Mouse (Mus musculus): ENCODE data around the gene 2410015M20Rik. TPM values are rescaled to one million over a fixed set of nuclear protein-coding genes. Genes with fewer than 3 reads are reported as not detected.
A peak's percentile ranks its signal among the peaks of the same experiment; 100 is the strongest.

The 2410015M20Rik gene
- polyA plus RNA-seq, 1 experiment from 2014 or later: 224 TPM

DNA sequence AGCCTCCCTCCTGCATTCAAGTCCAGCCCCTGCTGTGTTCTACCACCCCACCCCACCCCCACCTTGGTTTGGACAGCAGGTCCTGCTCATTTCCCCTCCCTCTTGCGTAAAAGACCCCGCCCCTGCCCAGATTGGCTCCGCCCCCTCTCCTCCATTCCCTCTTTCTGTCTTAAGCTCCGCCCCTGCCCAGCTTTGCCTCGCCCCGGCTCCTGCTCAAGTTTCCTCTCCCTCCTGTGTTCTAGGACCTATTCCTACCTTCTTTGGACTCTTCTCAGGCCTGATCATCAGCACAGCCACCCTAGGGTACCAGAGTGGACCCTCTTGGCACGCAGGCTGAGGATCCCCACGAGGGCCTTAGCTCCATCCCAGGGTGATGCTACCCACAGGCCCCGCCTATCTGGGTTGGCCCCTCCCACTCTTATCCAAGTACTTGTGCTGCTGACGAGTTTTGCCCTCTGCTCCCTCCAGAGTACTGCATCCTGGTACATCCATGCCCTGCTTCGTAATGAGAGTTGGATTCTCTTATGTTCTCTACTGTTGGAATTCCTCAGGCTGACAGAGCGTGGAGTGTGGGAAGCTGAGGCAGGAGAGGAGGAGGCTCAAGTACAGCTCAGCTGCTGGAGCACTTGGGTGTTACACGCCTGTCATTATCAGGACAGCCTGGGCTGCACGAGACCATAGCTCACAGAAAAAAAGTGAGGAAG, 2.4 kb upstream of the 2410015M20Rik start:
- no peak overlapping the region for H3K4me3 ChIP-seq
- peaks cover 40% of the 10 kb centered on the region for H3K36me3 ChIP-seq (ENCODE audit: poor library complexity, severe bottlenecking)
- peaks cover 35% of the 10 kb centered on the region for H3K4me1 ChIP-seq
- no peaks in the 10 kb centered on the region for H3K9me3 ChIP-seq (replicated peaks)
- no peaks in the 10 kb centered on the region for H3K27me3 ChIP-seq
- no peak overlapping the region for H3K4me2 ChIP-seq
- ATAC-seq: no peak
- no peak overlapping the region for H3K27ac ChIP-seq
- WGBS: 15% methylated on average over 13 of the region's 14 CpGs
- H3K9ac ChIP-seq: no peak overlapping the region

DNA sequence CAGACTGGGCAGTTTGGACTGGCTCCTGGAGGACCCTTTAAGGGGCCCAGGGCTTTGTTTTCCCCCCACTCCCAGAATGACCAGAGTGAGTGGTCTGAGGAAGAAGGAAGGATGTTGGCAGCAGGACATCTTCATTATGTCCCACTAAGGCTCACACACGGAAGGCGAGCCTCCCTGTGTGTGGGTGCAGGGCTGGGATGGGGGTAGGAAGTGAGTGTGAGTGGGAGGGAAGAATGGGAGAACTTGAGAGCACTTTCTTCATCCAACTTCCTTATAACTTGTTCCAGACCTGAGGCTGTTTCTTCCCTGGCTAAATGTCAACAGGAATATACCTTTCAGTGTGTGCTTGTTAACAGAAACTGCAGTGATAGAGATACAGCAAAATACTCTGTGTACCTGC, 1.8 kb upstream of the 2410015M20Rik start:
- Histone ChIP-seq H3K36me3 (ENCODE audit: poor library complexity, severe bottlenecking) (peaks cover 40% of the 10 kb centered on the region), H3K27ac (no peak overlapping the region), H3K9me3 (replicated peaks) (no peaks in the 10 kb centered on the region), H3K4me1 (peaks cover 35% of the 10 kb centered on the region), H3K9ac (no peak overlapping the region), H3K27me3 (no peaks in the 10 kb centered on the region), H3K4me3 (no peak overlapping the region), H3K4me2 (no peak overlapping the region)
- no peak for ATAC-seq
- WGBS: 55% methylated on average over 2 of the region's 2 CpGs

DNA sequence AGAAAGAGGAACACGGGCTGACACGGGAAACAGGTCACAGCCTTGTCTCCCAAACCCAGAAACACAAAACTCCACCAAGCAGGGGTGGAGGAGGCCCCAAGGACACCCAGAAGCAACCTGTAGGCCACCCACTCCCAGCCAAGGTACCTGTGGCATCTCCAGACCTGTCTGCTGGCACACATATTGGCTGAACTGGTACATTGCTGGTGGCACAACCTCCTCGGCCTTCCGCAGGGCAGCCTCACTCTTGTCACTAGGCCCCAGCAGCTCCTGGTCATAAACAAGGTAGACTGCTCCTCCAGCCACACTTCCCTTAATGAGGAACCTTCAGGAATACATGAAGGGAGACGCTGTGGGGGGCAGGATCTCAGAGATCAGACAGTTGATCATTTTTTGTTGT, 872 bp downstream of the 2410015M20Rik start:
- 64% methylated on average over 5 of the region's 5 CpGs for WGBS
- peaks cover 44% of the 10 kb centered on the region for H3K36me3 ChIP-seq (ENCODE audit: poor library complexity, severe bottlenecking)
- H3K4me3 ChIP-seq: peak overlapping the region; percentile 60
- H3K9me3 ChIP-seq (replicated peaks): no peaks in the 10 kb centered on the region
- no peak for ATAC-seq
- no peaks in the 10 kb centered on the region for H3K27me3 ChIP-seq
- peak overlapping the region; percentile 83 for H3K4me2 ChIP-seq
- no peak overlapping the region for H3K27ac ChIP-seq
- peaks cover 23% of the 10 kb centered on the region for H3K4me1 ChIP-seq
- peak overlapping the region; percentile 77 for H3K9ac ChIP-seq

DNA sequence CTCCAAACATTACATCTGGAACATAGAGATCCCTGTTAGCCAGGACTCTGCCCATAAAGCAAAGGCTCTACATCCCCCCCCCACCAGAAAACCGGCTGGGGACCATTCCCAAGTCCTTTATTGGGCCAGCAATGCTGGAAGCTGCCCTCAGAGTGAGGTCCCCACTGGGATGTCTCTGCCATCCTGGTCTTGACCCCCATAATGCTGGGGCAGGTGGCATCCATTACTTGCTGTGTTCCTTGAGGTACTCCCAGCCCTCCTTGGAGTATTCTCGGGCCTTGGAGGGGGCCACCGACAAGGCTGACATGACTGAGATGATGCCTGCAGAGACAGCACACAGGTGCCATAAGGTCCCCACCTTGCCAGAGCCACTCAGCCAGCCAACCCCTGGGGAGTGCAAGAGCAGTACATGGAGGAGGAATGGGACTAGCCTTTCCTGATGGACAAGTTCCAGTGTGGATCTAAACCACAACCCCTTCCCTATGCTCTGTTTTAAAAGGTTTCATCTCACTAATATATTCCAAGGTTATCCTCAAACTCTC, 2.0 kb downstream of the 2410015M20Rik start:
- 73% methylated on average over 3 of the region's 3 CpGs for WGBS
- Histone ChIP-seq H3K9me3 (replicated peaks) (no peaks in the 10 kb centered on the region), H3K9ac (no peak overlapping the region), H3K4me2 (no peak overlapping the region), H3K36me3 (ENCODE audit: poor library complexity, severe bottlenecking) (peaks cover 55% of the 10 kb centered on the region), H3K4me3 (no peak overlapping the region), H3K27me3 (no peaks in the 10 kb centered on the region), H3K4me1 (peaks cover 23% of the 10 kb centered on the region), H3K27ac (no peak overlapping the region)
- ATAC-seq: no peak

DNA sequence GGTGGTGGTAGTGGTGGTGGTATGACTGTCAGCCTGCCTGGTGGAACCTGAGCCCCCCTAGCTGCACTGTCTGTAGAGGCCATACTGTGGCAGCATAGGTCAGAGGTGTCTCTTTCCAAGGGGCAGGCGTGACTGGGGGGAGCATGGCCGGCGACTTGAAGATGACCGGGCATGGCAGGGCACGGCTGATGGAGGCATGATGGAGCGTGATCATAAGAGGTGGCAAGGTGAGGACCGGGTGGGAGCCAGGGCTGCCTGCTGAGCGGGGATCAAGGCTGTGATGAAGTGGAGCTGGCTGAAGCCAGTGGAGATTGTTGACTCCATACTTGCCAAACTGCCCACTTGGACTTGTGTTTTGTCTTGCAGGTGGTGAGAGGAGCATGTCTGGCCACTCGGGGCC, 4.1 kb downstream of the 2410015M20Rik start:
- no peaks in the 10 kb centered on the region for H3K27me3 ChIP-seq
- no peaks in the 10 kb centered on the region for H3K9me3 ChIP-seq (replicated peaks)
- peaks cover 77% of the 10 kb centered on the region for H3K36me3 ChIP-seq (ENCODE audit: poor library complexity, severe bottlenecking)
- ATAC-seq: no peak
- 90% methylated on average over 9 of the region's 9 CpGs for WGBS
- no peak overlapping the region for H3K4me2 ChIP-seq
- H3K9ac ChIP-seq: no peak overlapping the region
- no peak overlapping the region for H3K27ac ChIP-seq
- no peak overlapping the region for H3K4me3 ChIP-seq
- peaks cover 17% of the 10 kb centered on the region for H3K4me1 ChIP-seq

DNA sequence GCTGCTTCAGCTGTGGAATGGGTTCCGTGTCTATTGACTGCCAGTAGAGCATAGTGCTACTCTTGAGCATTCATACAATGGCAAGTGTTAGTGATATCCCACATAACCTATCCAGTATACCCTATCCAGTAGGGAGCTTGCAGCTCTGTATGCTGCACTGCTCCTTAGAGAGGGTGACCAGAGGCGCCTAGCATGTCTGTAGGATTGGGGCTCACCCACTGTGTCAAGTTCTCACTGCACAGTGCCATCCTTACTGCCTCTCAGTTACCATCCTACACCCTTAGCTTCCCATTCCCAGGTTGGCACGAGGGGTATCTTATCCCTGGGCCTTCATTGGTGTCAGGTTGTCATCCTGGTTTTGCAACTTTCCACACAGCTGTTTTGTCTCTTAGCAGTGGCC, 5.1 kb downstream of the 2410015M20Rik start:
- Histone ChIP-seq H3K36me3 (ENCODE audit: poor library complexity, severe bottlenecking) (peaks cover 87% of the 10 kb centered on the region), H3K4me1 (peaks cover 11% of the 10 kb centered on the region), H3K4me3 (no peak overlapping the region), H3K27me3 (no peaks in the 10 kb centered on the region), H3K9me3 (replicated peaks) (no peaks in the 10 kb centered on the region), H3K27ac (no peak overlapping the region), H3K9ac (no peak overlapping the region), H3K4me2 (no peak overlapping the region)
- no peak for ATAC-seq
- WGBS: 95% methylated on average over 3 of the region's 3 CpGs

DNA sequence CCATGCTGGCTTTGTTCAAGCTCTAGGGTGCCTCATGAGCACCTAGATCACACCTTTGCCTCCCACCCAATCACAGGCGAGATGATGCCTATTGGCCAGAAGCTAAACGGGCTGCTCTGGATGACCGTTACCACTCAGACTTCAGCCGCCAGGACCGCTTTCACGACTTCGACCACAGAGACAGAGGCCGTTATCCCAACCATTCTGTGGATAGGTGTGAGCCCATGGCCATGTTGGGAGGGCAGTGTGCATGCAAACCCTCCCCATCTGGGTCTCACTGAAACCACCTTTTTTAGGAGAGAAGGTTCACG, 5.5 kb downstream of the 2410015M20Rik start:
- 89% methylated on average over 9 of the region's 9 CpGs for WGBS
- H3K9me3 ChIP-seq (replicated peaks): no peaks in the 10 kb centered on the region
- H3K27me3 ChIP-seq: no peaks in the 10 kb centered on the region
- H3K36me3 ChIP-seq (ENCODE audit: poor library complexity, severe bottlenecking): peaks cover 91% of the 10 kb centered on the region
- H3K4me3 ChIP-seq: no peak overlapping the region
- H3K4me1 ChIP-seq: peaks cover 9% of the 10 kb centered on the region
- no peak overlapping the region for H3K27ac ChIP-seq
- ATAC-seq: no peak
- H3K4me2 ChIP-seq: no peak overlapping the region
- H3K9ac ChIP-seq: no peak overlapping the region

DNA sequence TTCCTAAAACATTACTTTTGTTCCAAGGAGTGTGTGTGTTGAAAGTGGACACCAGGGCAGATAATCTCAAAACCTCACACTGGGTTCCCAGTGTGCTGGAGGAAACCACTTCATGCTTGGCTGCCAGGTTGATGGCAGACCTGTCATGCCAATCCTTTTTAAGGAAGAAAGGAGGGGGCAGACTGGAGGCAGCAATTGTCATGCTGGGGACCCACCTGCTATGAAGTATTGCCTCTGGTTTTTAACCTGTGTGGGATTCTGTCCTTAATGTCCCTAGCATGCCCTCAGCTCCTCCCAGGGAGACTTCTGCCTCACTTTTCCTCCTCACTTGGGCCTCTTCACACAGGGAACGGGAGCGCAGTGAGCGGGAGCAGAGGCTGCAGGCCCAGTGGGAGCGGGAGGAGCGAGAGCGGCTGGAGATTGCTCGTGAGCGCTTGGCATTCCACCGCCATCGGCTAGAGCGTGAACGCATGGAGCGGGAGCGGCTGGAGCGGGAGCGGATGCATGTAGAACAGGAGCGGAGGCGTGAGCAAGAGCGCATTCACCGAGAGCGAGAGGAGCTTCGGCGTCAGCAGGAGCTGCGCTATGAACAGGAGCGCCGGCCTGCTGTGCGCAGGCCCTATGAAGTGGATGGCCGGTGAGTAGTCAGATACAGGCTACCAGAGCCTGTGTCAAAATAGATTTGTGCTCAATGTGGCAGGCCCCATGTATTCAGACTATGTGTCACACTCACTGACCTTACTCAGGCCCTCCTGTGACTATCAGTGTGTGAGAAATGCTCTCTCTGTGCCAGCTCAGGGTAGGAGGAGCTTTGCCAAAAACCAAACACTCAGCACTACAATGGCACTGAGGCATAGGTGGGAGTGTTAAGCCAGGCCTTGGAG, 6.1 kb downstream of the 2410015M20Rik start:
- Histone ChIP-seq H3K9me3 (replicated peaks) (no peaks in the 10 kb centered on the region), H3K9ac (no peak overlapping the region), H3K27me3 (no peaks in the 10 kb centered on the region), H3K27ac (no peak overlapping the region), H3K4me2 (no peak overlapping the region), H3K4me1 (peaks cover 3% of the 10 kb centered on the region), H3K4me3 (no peak overlapping the region), H3K36me3 (ENCODE audit: poor library complexity, severe bottlenecking) (peaks cover 91% of the 10 kb centered on the region)
- WGBS: 94% methylated on average over 28 of the region's 28 CpGs
- ATAC-seq: no peak

DNA sequence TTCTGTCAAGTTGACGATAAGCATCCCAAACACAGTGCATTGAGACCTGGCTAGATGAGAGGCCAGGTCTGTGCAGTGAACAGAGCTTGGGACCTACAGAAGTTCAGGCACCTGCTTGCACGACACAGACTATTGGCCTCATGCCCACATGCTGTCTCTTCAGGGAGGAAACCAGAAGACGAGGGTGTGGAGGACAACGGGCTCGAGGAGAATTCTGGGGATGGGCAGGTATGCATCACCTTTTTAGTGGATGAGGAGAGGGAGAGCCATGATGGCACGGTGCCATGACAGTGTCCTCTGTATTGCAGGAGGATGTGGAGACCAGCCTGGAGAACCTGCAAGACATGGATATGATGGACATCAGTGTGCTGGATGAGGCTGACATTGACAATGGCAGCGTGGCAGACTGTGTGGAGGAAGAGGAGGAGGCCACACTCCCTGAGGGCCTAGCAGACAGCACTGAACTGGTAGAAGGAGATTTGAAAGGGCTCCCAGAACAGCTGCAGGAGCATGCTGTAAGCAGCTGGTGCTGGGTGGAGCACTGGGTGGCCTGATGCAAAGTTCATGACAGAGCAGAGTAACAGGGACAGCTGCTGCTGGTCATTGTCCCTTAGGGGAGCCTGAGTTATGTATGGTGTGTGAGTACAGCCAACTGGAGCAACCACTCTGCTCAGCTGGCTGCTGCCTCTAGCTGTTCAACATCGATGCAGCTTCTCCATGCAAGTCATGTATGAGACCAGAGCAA, 15.9 kb downstream of the 2410015M20Rik start:
- Histone ChIP-seq H3K4me1 (peaks cover 13% of the 10 kb centered on the region), H3K4me3 (no peak overlapping the region), H3K4me2 (no peak overlapping the region), H3K27ac (no peak overlapping the region), H3K36me3 (ENCODE audit: poor library complexity, severe bottlenecking) (peaks cover 96% of the 10 kb centered on the region), H3K27me3 (no peaks in the 10 kb centered on the region), H3K9me3 (replicated peaks) (no peaks in the 10 kb centered on the region), H3K9ac (no peak overlapping the region)
- 90% methylated on average over 8 of the region's 8 CpGs for WGBS
- no peak for ATAC-seq

DNA sequence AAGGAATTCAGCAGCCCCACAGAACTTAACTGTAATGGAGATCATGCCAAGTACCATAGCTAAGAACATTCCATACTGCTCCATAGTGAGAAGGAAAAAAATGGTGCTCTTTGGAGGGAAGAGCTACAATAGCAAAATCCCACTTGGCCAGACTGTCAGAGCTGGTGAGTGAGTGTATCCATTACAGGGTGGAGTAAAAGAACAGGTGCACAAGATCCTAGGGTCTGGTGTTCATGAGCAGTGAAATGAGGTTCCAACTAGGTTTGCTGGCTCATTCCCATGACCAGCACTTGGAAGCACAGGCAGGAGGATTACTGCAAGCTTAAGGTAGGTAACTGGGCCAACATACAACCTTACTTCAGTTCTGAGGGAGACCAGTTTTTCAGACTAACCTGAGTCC, 17.0 kb downstream of the 2410015M20Rik start:
- Histone ChIP-seq H3K4me2 (no peak overlapping the region), H3K27me3 (no peaks in the 10 kb centered on the region), H3K4me1 (peaks cover 24% of the 10 kb centered on the region), H3K9ac (no peak overlapping the region), H3K4me3 (no peak overlapping the region), H3K27ac (no peak overlapping the region), H3K36me3 (ENCODE audit: poor library complexity, severe bottlenecking) (peaks cover 100% of the 10 kb centered on the region), H3K9me3 (replicated peaks) (no peaks in the 10 kb centered on the region)
- no peak for ATAC-seq

DNA sequence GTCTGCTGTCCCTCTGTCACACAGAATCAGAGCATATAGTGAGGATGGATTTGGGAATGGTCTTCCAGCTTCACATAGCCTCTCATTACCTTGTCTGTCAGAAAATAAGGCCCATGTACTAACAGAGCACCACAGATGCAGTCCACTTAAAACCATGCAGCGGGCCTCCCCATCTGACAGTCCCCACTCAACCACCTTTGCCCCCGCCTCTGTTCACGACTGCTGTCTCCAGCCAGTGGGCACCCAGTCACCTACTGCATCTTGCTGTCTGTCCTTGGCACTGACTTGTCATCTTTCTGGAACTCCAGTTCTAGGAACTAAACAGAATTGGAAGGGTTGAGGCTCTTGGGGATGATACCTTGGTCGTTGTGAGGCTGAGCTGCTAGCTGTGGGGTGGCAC, 20.6 kb downstream of the 2410015M20Rik start:
- no peak overlapping the region for H3K27ac ChIP-seq
- H3K4me1 ChIP-seq: peaks cover 43% of the 10 kb centered on the region
- no peak overlapping the region for H3K9ac ChIP-seq
- no peaks in the 10 kb centered on the region for H3K9me3 ChIP-seq (replicated peaks)
- no peak overlapping the region for H3K4me3 ChIP-seq
- no peak overlapping the region for H3K4me2 ChIP-seq
- H3K27me3 ChIP-seq: no peaks in the 10 kb centered on the region
- H3K36me3 ChIP-seq (ENCODE audit: poor library complexity, severe bottlenecking): peaks cover 78% of the 10 kb centered on the region
- 96% methylated on average over 4 of the region's 4 CpGs for WGBS
- ATAC-seq: no peak

DNA sequence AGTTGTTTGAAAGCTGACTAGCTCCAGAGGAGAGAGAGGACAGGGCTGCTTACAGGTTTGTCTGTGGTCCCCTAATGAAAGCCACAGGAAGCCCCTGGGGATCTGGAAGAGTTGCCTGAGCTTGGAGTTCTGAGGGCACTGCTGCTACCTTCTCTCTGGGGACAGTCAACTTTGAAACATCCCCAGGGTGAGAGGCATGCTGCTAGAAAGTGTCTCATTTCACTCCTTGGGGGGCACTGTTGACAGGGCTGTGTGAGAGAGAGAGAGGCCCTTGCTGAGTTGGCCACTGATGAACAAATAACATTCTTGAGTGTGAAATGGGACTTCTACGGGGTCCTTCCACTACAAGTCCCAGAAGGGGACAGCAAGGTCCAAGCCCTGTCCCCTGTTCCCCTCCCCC, 21.8 kb downstream of the 2410015M20Rik start:
- 0 out of 2 replicates have a peak overlapping the region, but pooled peaks have one; percentile 49 for H3K9ac ChIP-seq
- H3K4me3 ChIP-seq: no peak overlapping the region
- H3K27ac ChIP-seq: 0 out of 2 replicates have a peak overlapping the region, but pooled peaks have one; percentile 15
- 75% methylated on average over 1 of the region's 1 CpGs for WGBS
- no peaks in the 10 kb centered on the region for H3K27me3 ChIP-seq
- H3K9me3 ChIP-seq (replicated peaks): no peaks in the 10 kb centered on the region
- peak overlapping the region; percentile 92 for H3K4me2 ChIP-seq
- no peak for ATAC-seq
- peaks cover 53% of the 10 kb centered on the region for H3K4me1 ChIP-seq
- peaks cover 69% of the 10 kb centered on the region for H3K36me3 ChIP-seq (ENCODE audit: poor library complexity, severe bottlenecking)
